Mouse (Mus musculus) midbrain, embryonic 14.5 days (tissue): ENCODE results near the gene Fignl2. TPM values are rescaled to one million over a fixed set of nuclear protein-coding genes. Genes with fewer than 3 reads are reported as not detected.

Experiments
- ATAC-seq: fragments of 200-750 bp; cut with Nextera tagmentation; 2 replicates; pipeline ENCODE4 v1.8.0; 2017; ENCODE audit warnings: moderate number of reproducible peaks, moderate library complexity; ENCODE audit not compliant: low FRiP score, low TSS enrichment
- DNase-seq: peaks from one replicate; pipeline ENCODE4 v3.0.0-alpha.2; 2015
- H3K27ac ChIP-seq: fragments of 300-500 bp; sonication (generic); replicated peaks from 2 replicates; pipeline ENCODE4 v1.5.1; 2014; ENCODE audit warnings: mild to moderate bottlenecking, low read depth, low read length, moderate library complexity
- H3K27me3 ChIP-seq: fragments of 300-500 bp; sonication (generic); 2 replicates; pipeline ENCODE4 v1.6.1; 2014; ENCODE audit warnings: low read length, control low read depth, mixed read lengths; ENCODE audit not compliant: control insufficient read depth, insufficient read depth
- H3K36me3 ChIP-seq: fragments of 300-500 bp; sonication (generic); 2 replicates; pipeline ENCODE4 v1.6.1; 2014; ENCODE audit warnings: low read length, control low read depth; ENCODE audit not compliant: control insufficient read depth, insufficient read depth
- H3K4me1 ChIP-seq: fragments of 300-500 bp; sonication (generic); 2 replicates; pipeline ENCODE4 v1.6.1; 2014; ENCODE audit warnings: mild to moderate bottlenecking, antibody characterized with exemption, low read length, control low read depth; ENCODE audit not compliant: control insufficient read depth, insufficient read depth
- H3K4me2 ChIP-seq: fragments of 300-500 bp; sonication (generic); 2 replicates; pipeline ENCODE4 v1.6.1; 2014; ENCODE audit warnings: mild to moderate bottlenecking, low read length, moderate library complexity
- H3K4me3 ChIP-seq: fragments of 300-500 bp; sonication (generic); replicated peaks from 2 replicates; pipeline ENCODE4 v1.5.1; 2014; ENCODE audit warnings: low read depth, low read length
- H3K9ac ChIP-seq: fragments of 300-500 bp; sonication (generic); replicated peaks from 2 replicates; pipeline ENCODE4 v1.6.1; 2014; ENCODE audit warnings: mild to moderate bottlenecking, low read length, moderate library complexity
- H3K9me3 ChIP-seq: fragments of 300-500 bp; sonication (generic); 2 replicates; pipeline ENCODE4 v1.6.1; 2016; ENCODE audit warnings: low read length, control low read depth, mixed read lengths; ENCODE audit not compliant: control insufficient read depth
- WGBS: fragments of 180-500 bp; shearing (Covaris S2); extraction: QIAGEN DNeasy Blood & Tissue Kit; methylation state at CpG from one replicate; pipeline ENCODE4 v1.1.7; 2014; 5-methylcytosine and 5-hydroxymethylcytosine counted together
- polyA plus RNA-seq: library from polyadenylated mRNA; unstranded; fragments of >200 nt; fragmentation: Nextera tagmentation; extraction: Ambion mirVana; gene quantifications from 2 replicates; pipeline ENCODE4 v1.2.1, GENCODE M21; 2014

The Fignl2 gene
- 0.09 and 0.11 TPM in 2 replicates for polyA plus RNA-seq

DNA sequence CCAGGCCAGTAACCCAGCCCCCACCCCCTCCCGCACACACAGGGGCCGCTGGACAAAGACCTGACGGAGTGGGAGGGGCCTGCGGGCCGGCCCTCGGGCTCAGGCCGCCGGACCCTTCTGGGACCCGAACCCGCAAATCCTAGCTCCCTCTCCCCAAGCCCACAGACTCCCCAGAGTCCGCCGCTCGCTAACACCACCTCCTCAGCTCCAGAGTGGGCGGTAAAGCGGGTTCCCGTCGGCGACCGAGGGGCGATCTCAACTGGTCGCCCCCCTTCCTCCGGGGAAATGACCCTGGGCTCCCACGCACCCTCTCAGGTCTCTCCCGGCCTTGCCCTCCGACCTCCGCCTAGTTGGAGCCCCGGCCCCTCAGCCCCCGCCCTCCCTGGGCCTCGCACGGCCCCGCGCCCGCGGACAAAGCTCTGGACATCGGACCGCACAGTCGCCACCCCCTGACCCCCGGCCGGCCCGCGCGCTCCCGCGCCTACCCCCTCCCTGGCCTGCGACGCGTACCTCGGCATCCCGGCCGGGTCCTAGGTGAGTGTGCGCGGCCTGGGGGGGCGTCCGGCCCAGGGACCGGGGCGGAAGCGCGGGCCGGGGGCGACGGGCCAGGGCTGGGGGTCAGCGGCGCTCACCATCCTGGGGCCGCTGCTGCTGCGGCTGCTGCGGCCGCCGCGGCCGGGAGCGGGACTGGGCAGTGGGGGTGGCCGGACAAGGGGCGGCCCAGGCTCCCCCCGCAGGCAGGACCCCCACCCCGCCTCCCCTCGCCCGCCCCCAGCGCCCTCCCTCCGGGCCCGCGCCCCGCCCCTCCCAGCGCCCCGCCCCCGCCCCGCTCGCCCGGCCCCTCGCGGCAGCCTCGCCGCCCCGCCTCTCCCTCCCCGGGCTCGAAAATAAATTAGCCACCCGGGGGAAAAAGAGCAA is at the start of gene Fignl2:
TSS of gene Fignl2 (minus strand) at position 755 of the 918 bp plus-strand sequence.
- DNase-seq (peak; percentile 47), ATAC-seq (peak; percentile 41)
- H3K9me3 ChIP-seq = no peaks in the 10 kb centered on the region
- no peaks in the 10 kb centered on the region for H3K36me3 ChIP-seq
- H3K4me3 ChIP-seq = peak within 1 kb of the TSS; percentile 58
- H3K4me1 ChIP-seq = peaks cover 23% of the 10 kb centered on the region
- H3K4me2 ChIP-seq = peak within 1 kb of the TSS; percentile 89
- under 1% methylated on average over 75 of the region's 96 CpGs for WGBS
- H3K27me3 ChIP-seq = no peaks in the 10 kb centered on the region
- peak within 1 kb of the TSS; percentile 76 for H3K9ac ChIP-seq
- H3K27ac ChIP-seq = peak within 1 kb of the TSS; percentile 73

DNA sequence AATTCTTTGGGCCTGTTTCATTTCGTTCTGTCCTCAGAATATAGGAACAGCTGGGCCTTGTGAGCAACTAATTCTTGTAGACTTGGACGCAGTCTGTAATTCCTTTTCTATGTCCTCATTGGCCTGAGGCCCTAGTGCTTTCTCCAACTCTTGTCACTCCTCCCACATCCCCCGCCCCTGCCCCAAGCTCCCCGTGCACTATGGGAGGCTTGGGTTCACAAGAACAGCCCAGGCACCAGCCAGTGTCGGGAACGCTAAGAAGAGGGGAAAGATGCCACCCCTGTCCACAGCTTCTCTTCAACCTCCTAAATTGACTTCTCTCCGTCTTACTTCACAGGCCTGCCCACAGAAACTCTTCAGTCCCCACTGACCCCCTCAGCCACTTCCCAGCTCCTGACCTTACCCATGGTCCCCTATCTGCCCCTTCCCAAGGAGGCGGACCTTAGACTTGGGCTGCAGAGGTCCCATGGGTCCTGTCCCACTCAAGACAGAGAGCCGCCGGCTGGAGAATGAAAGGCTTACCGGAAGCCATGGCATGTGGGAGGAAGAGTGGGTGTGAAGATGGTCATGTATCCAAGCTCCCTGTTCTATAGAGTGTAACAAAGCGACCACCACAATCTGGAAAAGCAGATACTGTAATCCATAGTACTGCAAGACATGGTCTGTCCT is 48.6 kb upstream of the Fignl2 start:
- no peaks in the 10 kb centered on the region for H3K36me3 ChIP-seq
- H3K27me3 ChIP-seq = peaks cover 31% of the 10 kb centered on the region
- no peak overlapping the region for H3K4me2 ChIP-seq
- H3K9ac ChIP-seq = no peak overlapping the region
- no peak overlapping the region for H3K27ac ChIP-seq
- no peak overlapping the region for H3K4me3 ChIP-seq
- H3K9me3 ChIP-seq = no peaks in the 10 kb centered on the region
- ATAC-seq (no peak), DNase-seq (no peak)
- WGBS = 76% methylated on average over 12 of the region's 12 CpGs
- peaks cover 12% of the 10 kb centered on the region for H3K4me1 ChIP-seq

GRCm38 (mm10) chr15:101125561-101125960 is 47.2 kb upstream of the Fignl2 start:
- whole genome bisulfite sequencing = 91% methylated on average over 6 of the region's 6 CpGs
- H3K4me3 ChIP-seq = no peak overlapping the region
- H3K27me3 ChIP-seq = peaks cover 26% of the 10 kb centered on the region
- ATAC-seq (no peak), DNase-seq (no peak)
- no peak overlapping the region for H3K4me2 ChIP-seq
- no peaks in the 10 kb centered on the region for H3K9me3 ChIP-seq
- no peaks in the 10 kb centered on the region for H3K36me3 ChIP-seq
- H3K27ac ChIP-seq = no peak overlapping the region
- peaks cover 6% of the 10 kb centered on the region; the same call in 1 of the 2 replicates for H3K4me1 ChIP-seq
- H3K9ac ChIP-seq = no peak overlapping the region

- H3K4me2 ChIP-seq = no peak overlapping the region
- WGBS = 34% methylated on average over 4 of the region's 4 CpGs
Observed at GRCm38 (mm10) chr15:101123202-101123601, 44.8 kb upstream of the Fignl2 start.

DNA sequence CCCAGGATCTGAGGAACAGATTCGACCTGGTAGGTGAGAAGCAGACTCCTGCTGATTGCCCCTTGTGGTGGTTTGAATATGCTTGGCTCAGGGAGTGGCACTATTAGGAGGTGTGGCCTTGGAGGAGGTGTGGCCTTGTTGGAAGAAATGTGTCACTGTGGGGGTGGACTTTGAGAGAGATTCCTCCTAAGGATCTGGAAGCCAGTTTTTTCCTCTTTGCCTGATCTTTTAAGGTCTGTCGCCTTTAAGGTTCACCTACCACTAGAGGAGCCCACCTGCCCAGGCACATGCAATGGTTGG is 43.9 kb upstream of the Fignl2 start:
- H3K27ac ChIP-seq = no peak overlapping the region
- H3K4me2 ChIP-seq = no peak overlapping the region
- no peaks in the 10 kb centered on the region for H3K9me3 ChIP-seq
- H3K9ac ChIP-seq = no peak overlapping the region
- H3K27me3 ChIP-seq = no peaks in the 10 kb centered on the region; the same call in 1 of the 2 replicates
- no peaks in the 10 kb centered on the region for H3K4me1 ChIP-seq
- 34% methylated on average over 2 of the region's 2 CpGs for WGBS
- no peak for ATAC-seq
- H3K36me3 ChIP-seq = no peaks in the 10 kb centered on the region
- no peak for DNase-seq
- no peak overlapping the region for H3K4me3 ChIP-seq

More at GRCm38 (mm10) chr15:101123202-101123601, 44.8 kb upstream of the Fignl2 start:
- Histone ChIP-seq H3K36me3 (no peaks in the 10 kb centered on the region), H3K9me3 (no peaks in the 10 kb centered on the region), H3K9ac (no peak overlapping the region), H3K4me1 (no peaks in the 10 kb centered on the region), H3K4me3 (no peak overlapping the region), H3K27me3 (peaks cover 4% of the 10 kb centered on the region), H3K27ac (no peak overlapping the region)
- ATAC-seq = no peak
- no peak for DNase-seq

DNA sequence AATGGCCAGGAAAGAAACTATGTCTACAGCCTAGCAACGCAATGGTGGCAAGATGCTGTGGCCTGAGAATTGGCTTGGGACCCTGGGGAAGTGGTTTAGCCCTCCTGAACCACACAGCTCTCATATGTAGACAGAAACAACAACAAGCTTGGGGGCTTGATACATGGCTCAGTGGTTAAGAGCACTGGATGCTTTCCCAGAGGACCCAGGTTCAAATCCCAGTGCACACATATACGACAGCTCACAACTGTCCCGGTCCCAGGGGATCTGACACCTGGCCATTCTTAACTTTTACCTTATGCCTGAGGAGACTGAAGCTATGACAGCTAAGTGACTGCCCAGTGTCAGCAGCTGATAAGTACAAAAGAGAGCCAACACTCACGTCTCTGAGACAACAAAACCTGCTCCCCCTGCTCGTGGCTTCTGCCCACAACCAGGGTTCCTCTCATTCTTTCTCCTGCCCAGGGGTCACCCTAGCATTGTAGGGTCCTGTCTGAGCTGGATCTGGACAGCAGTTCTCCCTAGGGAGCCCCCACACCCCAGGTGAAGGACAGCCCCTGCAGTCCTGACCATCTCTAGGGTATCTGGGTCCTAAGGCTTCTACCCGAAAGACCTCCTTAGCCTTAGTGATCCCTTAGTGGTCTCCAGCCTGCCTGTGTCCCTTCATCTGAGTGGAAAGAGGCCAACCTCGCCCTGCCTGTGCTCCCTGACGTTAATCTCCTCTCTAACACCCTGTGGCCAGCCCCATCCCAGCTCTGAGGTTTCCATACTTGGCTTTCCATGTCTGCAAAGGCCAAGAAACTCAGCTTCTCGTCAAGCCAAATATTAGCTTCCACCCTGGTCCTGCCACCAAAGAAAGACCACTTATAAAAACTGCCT is 43.3 kb upstream of the Fignl2 start:
- ATAC-seq (no peak), DNase-seq (no peak)
- Histone ChIP-seq H3K4me3 (no peak overlapping the region), H3K9me3 (no peaks in the 10 kb centered on the region), H3K36me3 (no peaks in the 10 kb centered on the region), H3K4me2 (no peak overlapping the region), H3K27ac (no peak overlapping the region), H3K4me1 (no peaks in the 10 kb centered on the region), H3K27me3 (no peaks in the 10 kb centered on the region), H3K9ac (no peak overlapping the region)
- 74% methylated on average over 9 of the region's 9 CpGs for WGBS

- Histone ChIP-seq H3K27me3 (no peaks in the 10 kb centered on the region), H3K9me3 (no peaks in the 10 kb centered on the region), H3K4me2 (no peak overlapping the region), H3K36me3 (no peaks in the 10 kb centered on the region), H3K4me3 (no peak overlapping the region), H3K27ac (no peak overlapping the region), H3K4me1 (no peaks in the 10 kb centered on the region), H3K9ac (no peak overlapping the region)
- ATAC-seq (no peak), DNase-seq (peak; percentile 70)
- WGBS = 63% methylated on average over 14 of the region's 14 CpGs
Observed at GRCm38 (mm10) chr15:101118399-101119125, 40.2 kb upstream of the Fignl2 start.
